Mouse (Mus musculus) liver, embryonic 16.5 days (tissue): ENCODE data around the gene Aldh3a1. TPM values are rescaled to one million over a fixed set of nuclear protein-coding genes. Genes with fewer than 3 reads are reported as not detected.
"Not testable (repeated sequence)": the region's sequence is repeated elsewhere in the genome, so short reads cannot be mapped to it uniquely, and the experiment has no call there.

Experiments
- ATAC-seq: fragments of 200-750 bp; cut with Nextera tagmentation; 2 replicates; pipeline ENCODE4 v1.8.0; 2017; ENCODE audit warnings: low read depth, mild to moderate bottlenecking, moderate number of reproducible peaks, moderate library complexity
- H3K27ac ChIP-seq: fragments of 300-500 bp; sonication (generic); 2 replicates; pipeline ENCODE4 v1.5.1; 2014; ENCODE audit warnings: mild to moderate bottlenecking, low read length
- H3K27me3 ChIP-seq: fragments of 300-500 bp; sonication (generic); 2 replicates; pipeline ENCODE4 v1.6.1; 2014; ENCODE audit warnings: low read depth, low read length, mixed read lengths; ENCODE audit not compliant: control insufficient read depth, insufficient read depth
- H3K36me3 ChIP-seq: fragments of 300-500 bp; sonication (generic); 2 replicates; pipeline ENCODE4 v1.6.1; 2014; ENCODE audit warnings: mild to moderate bottlenecking; ENCODE audit not compliant: control insufficient read depth, insufficient read depth
- H3K4me1 ChIP-seq: fragments of 300-500 bp; sonication (generic); 2 replicates; pipeline ENCODE4 v1.6.1; 2014; ENCODE audit warnings: low read depth, low read length, mixed read lengths; ENCODE audit not compliant: control insufficient read depth
- H3K4me2 ChIP-seq: fragments of 300-500 bp; sonication (generic); 2 replicates; pipeline ENCODE4 v1.6.1; 2014; ENCODE audit warnings: low read depth, low read length, mixed read lengths
- H3K4me3 ChIP-seq: fragments of 300-500 bp; sonication (generic); 2 replicates; pipeline ENCODE4 v1.5.1; 2014; ENCODE audit warnings: low read depth, mild to moderate bottlenecking, low read length
- H3K9ac ChIP-seq: fragments of 300-500 bp; sonication (generic); 2 replicates; pipeline ENCODE4 v1.6.1; 2014; ENCODE audit warnings: low read depth, low read length
- H3K9me3 ChIP-seq: fragments of 300-500 bp; sonication (generic); replicated peaks from 2 replicates; pipeline ENCODE4 v1.6.1; 2016; ENCODE audit warnings: low read length; ENCODE audit not compliant: control insufficient read depth
- WGBS: fragments of 180-500 bp; shearing (Covaris S2); extraction: QIAGEN DNeasy Blood & Tissue Kit; methylation state at CpG from one replicate; pipeline ENCODE4 v1.1.7; 2014; ENCODE audit not compliant: insufficient replicate concordance; 5-methylcytosine and 5-hydroxymethylcytosine counted together
- polyA plus RNA-seq: library from polyadenylated mRNA; unstranded; fragments of >200 nt; fragmentation: Nextera tagmentation; extraction: Ambion mirVana; gene quantifications from 2 replicates; pipeline ENCODE4 v1.2.1, GENCODE M21; 2015

The Aldh3a1 gene
- polyA plus RNA-seq, 1 experiment from 2014 or later: 0.05 TPM

DNA sequence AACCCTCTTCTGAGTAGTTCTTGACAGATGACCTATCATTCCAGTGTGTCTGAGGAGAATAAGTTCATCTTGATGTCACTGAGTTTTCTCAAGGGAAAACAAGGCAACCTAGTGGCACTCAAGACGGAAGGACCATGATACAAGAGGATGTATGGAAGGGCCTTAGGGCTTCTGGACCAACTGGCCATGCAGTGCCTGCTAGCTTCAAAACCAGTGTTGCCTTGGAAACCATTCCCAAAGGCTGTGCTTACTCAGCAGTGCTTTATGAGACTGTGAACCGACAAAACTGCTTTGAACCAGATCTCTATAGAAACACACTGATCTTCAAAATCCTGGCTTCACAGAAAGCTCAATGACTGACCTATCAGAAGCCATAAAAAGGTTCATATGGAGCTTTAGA is 16.6 kb upstream of the Aldh3a1 start:
- Histone ChIP-seq H3K27me3 (peaks cover 8% of the 10 kb centered on the region), H3K4me3 (no peak overlapping the region), H3K4me2 (no peak overlapping the region), H3K27ac (no peak overlapping the region), H3K4me1 (no peaks in the 10 kb centered on the region), H3K9ac (no peak overlapping the region), H3K9me3 (no peaks in the 10 kb centered on the region), H3K36me3 (no peaks in the 10 kb centered on the region)
- WGBS: 67% methylated on average over 2 of the region's 2 CpGs
- ATAC-seq: no peak

DNA sequence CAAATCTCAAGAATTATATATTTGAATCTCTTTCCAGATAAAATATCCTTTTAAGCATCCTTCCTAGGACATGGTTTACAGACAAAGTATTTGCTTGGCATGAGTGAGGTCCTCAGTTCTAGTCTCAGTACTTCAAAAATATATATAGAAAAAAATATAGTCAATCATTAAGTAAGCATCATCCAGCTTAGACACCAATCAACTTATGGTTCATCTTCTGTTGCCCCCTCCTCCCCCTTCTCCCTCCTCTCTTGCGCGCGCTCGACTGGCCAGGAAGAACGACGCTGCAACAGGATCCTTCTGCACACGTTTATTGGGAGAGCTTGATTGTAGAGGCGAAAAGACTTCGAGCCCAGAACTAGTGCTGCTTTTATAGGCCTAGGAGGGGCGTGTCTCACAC is 15.2 kb upstream of the Aldh3a1 start:
- H3K27ac ChIP-seq, ATAC-seq, H3K4me3 ChIP-seq, H3K27me3 ChIP-seq, H3K4me1 ChIP-seq, H3K9me3 ChIP-seq, H3K36me3 ChIP-seq, H3K9ac ChIP-seq, H3K4me2 ChIP-seq: not testable (repeated sequence)
- WGBS: 80% methylated on average over 7 of the region's 10 CpGs

DNA sequence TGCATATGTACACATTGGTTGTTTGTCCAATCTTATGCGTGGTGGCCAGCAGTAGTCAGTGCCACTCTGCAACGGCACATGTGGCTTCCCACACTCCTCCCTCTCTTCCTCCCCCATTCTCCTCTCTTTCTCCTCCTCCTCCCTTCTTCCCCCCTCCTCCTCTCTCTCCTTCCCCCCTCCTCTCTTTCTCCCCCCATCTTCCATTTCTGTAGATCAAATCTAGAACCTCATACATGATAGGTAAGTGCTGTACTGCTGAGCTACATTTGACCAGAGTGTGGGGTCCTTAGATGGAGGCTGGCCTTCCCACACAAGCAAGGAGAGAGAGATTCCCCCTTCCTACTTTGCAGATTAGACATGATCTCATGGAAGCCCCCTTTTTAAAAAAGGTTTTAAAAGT is 14.6 kb upstream of the Aldh3a1 start:
- H3K4me2 ChIP-seq: no peak overlapping the region
- 100% methylated on average over 2 of the region's 2 CpGs for WGBS
- no peaks in the 10 kb centered on the region for H3K9me3 ChIP-seq
- no peak overlapping the region for H3K4me3 ChIP-seq
- no peak for ATAC-seq
- H3K27me3 ChIP-seq: peaks cover 8% of the 10 kb centered on the region
- H3K9ac ChIP-seq: no peak overlapping the region
- no peak overlapping the region for H3K27ac ChIP-seq
- no peaks in the 10 kb centered on the region for H3K36me3 ChIP-seq
- no peaks in the 10 kb centered on the region for H3K4me1 ChIP-seq

DNA sequence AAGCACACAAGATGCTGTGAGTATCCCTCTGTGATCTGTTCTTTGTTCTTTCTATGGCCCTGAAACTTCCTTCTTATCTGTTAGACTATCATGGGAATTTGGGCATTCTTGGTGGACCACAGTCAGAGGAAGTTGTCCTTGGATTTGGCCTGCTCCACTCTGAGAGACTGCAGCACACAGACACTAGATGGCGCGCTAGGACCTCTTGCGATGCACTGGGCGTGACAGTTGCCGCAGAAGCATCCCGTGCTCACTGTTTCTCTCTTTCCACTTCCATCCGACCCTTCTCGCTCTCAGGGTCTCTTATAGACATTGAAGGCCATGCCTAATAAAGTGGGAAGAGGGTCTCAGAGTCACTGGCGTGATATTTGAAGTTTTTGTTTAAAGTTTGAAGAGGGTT is 13.9 kb upstream of the Aldh3a1 start:
- 2% methylated on average over 9 of the region's 9 CpGs for WGBS
- H3K9me3 ChIP-seq: no peaks in the 10 kb centered on the region
- no peak overlapping the region for H3K4me3 ChIP-seq
- peaks cover 8% of the 10 kb centered on the region for H3K27me3 ChIP-seq
- H3K27ac ChIP-seq: no peak overlapping the region
- peak; percentile 51; the same call in 1 of the 2 replicates for ATAC-seq
- no peaks in the 10 kb centered on the region for H3K36me3 ChIP-seq
- H3K4me1 ChIP-seq: no peaks in the 10 kb centered on the region
- H3K4me2 ChIP-seq: no peak overlapping the region
- no peak overlapping the region for H3K9ac ChIP-seq

DNA sequence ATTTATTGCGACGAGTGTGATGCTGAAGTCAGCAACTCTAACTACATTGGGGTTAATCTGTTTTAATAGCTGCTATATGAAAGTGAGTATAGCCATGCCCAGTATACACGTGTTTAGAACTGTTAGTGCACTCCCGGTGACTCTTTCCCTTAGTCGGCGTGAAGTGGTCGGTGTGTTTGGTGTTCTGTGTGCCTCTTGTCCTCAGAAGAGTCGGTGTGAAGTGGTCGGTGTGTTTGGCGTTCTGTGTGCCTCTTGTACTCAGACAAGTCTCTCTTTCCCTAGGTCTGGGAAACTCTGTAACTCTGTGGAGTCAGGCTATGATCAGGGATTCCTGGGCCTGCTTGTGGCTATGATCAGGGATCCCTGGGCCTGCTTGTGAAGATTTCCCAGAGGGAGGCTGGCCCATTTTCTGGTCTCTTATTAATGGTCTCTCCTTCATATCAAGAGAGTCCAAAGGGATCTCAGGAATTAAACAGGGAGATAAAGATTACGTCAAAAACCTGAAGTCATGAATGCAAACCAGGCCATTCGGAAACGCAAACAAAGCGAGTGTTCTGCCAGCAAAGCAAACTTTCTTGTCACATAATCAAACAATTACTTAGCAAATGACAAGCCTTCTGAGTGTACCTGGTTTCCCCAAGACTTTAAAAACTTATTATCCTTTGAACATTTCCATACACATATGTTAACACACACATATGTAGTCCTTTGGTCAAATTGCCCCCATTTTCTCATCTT is 10.6 kb upstream of the Aldh3a1 start:
- ATAC-seq: no peak
- Histone ChIP-seq H3K4me2 (no peak overlapping the region), H3K9ac (no peak overlapping the region), H3K27me3 (peaks cover 8% of the 10 kb centered on the region), H3K4me3 (no peak overlapping the region), H3K27ac (no peak overlapping the region), H3K9me3 (no peaks in the 10 kb centered on the region), H3K36me3 (no peaks in the 10 kb centered on the region), H3K4me1 (no peaks in the 10 kb centered on the region)
- WGBS: 64% methylated on average over 14 of the region's 14 CpGs

DNA sequence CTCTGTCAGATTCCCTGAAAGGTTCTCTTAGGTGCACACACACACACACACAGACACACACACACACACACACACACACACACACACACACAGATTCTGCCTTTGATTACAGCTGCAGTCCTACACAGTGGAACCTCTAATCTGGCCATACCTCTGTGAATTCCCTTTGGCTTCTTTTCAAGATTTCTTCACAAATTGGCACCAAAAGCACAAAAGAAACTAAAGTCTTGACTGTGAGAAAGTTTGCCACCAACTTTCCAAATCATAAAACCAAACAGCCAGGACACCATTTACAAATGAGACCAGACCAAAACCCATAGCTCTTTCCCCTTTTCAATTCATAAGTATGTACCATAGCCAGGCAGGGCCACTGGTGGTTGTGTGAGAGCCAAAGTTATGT is 9.4 kb upstream of the Aldh3a1 start:
- Histone ChIP-seq H3K9ac (no peak overlapping the region), H3K9me3 (no peaks in the 10 kb centered on the region), H3K27me3 (peaks cover 8% of the 10 kb centered on the region), H3K4me3 (no peak overlapping the region), H3K36me3 (no peaks in the 10 kb centered on the region), H3K27ac (no peak overlapping the region), H3K4me2 (no peak overlapping the region), H3K4me1 (no peaks in the 10 kb centered on the region)
- no peak for ATAC-seq

DNA sequence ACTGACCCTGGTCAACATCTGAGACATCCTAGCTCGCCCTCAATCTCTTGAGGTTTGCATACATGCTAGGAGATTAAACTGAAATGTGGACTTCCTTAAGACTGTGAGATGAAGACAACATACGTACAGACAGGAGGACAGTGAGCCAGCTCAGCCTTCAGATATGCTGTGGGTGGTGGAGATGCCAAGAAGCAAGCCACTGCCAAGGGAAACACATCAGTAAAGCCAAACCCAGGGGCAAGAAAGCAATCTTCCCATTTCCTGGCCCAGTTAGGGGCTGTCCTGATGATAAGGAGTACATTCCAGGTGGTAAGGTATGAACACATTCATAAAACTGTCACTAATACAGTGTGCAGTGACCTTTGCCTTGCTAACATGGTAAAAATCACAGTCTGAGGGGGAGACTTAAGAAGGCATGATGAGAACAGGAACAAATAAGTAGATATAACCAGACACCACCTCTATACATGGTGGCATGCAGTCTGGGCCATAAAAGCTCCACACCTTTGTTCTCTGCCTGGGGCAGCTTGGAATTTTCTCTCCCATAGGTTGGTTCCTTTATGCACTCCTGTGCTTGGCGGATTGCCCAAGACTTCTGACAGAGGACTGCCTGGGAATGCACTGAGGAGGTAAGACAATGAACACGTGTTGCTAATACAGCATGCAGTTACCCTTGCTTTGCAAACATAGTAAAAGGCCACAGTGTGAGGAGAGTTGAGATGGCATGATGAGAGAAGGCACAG is 7.5 kb upstream of the Aldh3a1 start:
- Histone ChIP-seq H3K4me3 (no peak overlapping the region), H3K4me2 (no peak overlapping the region), H3K9me3 (no peaks in the 10 kb centered on the region), H3K4me1 (no peaks in the 10 kb centered on the region), H3K27ac (no peak overlapping the region), H3K27me3 (no peaks in the 10 kb centered on the region), H3K36me3 (no peaks in the 10 kb centered on the region), H3K9ac (no peak overlapping the region)
- WGBS: 58% methylated on average over 4 of the region's 4 CpGs
- no peak for ATAC-seq

DNA sequence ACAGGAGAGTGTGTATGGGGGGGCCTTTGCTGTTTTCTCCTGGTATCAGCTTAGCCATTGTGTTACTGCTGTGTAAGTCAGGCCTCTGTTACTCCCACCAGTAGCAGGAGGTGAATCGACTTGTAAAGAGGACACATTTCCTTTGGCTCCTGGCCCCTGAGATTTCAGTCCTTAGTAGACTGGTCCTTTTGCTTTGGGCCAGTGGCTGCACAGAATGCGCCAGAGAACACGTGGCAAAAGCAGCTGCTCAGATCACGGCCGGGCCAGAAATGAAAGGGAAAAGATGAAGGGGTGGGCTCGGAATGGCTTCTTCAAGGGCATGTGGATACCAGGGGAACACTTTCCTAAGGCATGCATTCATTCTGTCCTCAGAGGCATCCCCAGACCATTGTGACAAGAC is 5.2 kb upstream of the Aldh3a1 start:
- no peak overlapping the region for H3K4me2 ChIP-seq
- no peak overlapping the region for H3K4me3 ChIP-seq
- no peaks in the 10 kb centered on the region for H3K9me3 ChIP-seq
- H3K27me3 ChIP-seq: no peaks in the 10 kb centered on the region
- no peaks in the 10 kb centered on the region for H3K4me1 ChIP-seq
- H3K9ac ChIP-seq: no peak overlapping the region
- H3K36me3 ChIP-seq: no peaks in the 10 kb centered on the region
- WGBS: 67% methylated on average over 6 of the region's 6 CpGs
- H3K27ac ChIP-seq: no peak overlapping the region
- no peak for ATAC-seq

DNA sequence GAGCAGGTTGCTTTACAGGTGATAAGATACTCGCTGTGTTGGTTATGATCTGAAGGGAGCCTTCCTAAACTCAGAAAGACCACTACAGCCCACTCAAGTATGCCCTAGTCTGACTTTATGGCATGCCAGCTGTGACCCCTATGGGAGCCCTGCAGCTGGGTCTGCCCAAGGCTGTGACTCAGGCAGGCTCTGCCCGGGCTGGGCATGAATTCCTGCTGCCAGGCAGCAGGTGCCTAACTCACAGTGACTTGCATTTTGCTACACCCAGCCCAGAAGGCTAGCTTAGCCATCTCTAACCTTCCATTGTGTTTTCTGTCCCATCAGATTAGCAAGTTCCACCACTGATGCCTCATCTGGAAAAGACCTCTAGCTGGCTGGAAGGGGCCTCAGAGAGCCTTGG is 4.5 kb upstream of the Aldh3a1 start:
- Histone ChIP-seq H3K4me2 (no peak overlapping the region), H3K9me3 (no peaks in the 10 kb centered on the region), H3K4me3 (no peak overlapping the region), H3K27me3 (no peaks in the 10 kb centered on the region), H3K36me3 (no peaks in the 10 kb centered on the region), H3K27ac (no peak overlapping the region), H3K4me1 (no peaks in the 10 kb centered on the region), H3K9ac (no peak overlapping the region)
- WGBS: 58% methylated on average over 2 of the region's 2 CpGs
- no peak for ATAC-seq
